Mouse (Mus musculus) layer of hippocampus, postnatal 36 days (tissue): ENCODE results near the gene Chaf1a. TPM values are rescaled to one million over a fixed set of nuclear protein-coding genes. Genes with fewer than 3 reads are reported as not detected.
"Not testable (repeated sequence)": the region's sequence is repeated elsewhere in the genome, so short reads cannot be mapped to it uniquely, and the experiment has no call there.

Experiments
- DNase-seq, 2 experiments: peaks; one replicate each; pipeline ENCODE4 v3.0.0; 2022
- total RNA-seq, 2 experiments: library from RNA; stranded (reverse); gene quantifications; 2 replicates each; pipeline ENCODE4 v1.2.3; 2021

Gene Chaf1a
- total RNA-seq, 2 experiments from 2014 or later, result 2.5 to 3.6 TPM

DNA sequence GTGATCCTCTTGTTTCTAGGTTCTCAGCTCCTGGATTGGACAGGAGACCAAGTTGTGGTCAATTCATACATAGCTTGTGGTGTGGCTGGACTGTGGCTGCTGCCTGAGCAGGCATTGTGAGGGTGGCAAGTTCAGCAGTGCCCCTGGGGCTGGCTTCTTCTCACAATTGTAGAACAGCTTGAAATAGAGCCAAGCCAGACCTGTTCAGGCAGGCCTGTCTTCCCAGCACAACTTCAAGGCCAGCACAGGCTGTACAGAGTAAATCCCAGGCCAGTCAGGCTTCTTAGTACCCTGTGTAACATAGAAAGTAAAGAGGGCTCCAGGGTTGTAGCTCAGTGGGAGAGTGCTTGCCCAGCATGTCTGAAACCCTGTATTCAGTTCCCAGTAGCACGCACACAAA is 52.6 kb downstream of the Chaf1a start:
- DNase-seq, result no peak

DNA sequence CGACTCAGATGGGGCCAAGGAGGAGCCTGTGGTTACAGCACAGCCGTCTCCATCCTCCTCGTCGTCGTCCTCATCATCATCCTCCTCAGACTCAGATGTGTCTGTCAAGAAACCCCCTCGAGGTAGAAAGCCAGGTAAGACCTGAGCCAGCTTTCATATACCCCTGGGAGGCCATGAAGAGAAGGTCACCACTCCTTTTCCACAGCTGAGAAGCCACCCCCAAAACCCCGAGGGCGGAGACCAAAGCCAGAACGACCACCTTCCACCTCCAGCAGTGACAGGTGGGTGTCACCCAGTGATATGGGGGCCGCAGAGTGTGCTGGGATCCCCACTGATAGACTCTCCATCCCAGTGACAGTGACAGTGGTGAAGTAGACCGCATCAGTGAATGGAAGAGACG is 56.6 kb downstream of the Chaf1a start:
- no peak for DNase-seq

DNA sequence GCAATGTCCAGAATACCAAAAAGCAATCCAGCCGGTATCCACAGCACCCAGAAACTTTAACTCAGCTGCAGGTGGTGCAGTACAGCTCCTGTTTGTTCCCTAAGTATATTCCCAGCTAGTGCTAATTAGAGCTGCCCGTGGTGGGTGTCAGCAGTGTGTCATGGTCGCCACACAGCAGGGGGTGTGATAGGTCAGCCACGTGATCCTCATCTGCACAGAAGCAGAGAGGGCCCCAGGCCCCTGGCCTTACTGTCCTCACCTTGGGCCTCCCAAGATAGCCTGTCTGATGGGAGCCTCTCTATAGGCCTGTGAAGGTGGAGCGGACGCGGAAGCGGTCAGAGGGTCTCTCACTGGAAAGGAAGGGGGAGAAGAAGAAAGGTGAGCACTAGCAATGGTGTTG is 57.9 kb downstream of the Chaf1a start:
- DNase-seq, result no peak

DNA sequence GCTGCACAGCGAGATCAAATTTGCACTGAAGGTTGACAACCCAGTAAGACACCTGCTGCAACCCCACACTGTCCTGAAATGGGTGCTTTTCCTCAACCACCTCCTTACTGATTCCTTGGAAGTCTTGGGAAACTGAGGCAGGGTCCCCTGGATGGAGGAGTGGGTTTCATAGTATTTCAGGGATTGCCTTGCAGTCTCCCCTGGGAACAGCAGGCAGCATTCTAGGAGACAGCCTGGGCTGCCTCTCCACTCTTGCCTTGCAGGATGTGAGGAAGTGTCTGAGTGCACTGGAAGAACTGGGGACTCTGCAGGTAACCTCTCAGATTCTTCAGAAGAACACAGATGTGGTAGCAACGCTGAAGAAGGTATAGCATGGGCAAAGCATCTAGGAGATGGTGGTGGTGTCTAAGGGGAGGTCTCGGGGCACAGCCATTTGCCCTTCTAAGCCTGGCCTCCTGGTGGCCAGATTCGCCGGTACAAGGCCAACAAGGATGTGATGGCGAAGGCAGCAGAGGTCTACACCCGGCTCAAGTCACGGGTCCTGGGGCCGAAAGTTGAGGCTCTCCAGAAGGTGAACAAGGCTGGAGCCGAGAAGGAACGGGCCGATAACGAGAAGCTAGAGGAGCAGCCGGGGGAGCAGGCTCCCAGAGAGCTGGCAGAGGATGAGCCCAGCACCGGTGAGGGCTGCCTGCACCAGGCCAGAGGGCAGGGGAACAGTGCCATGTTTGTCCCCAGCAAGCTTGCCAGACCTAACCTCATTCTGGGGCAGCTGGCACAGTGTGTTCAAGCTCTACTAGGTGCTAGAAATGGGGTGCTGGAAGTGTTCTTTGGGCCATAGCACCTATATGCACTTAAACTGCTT is 58.7 kb downstream of the Chaf1a start:
- no peak for DNase-seq

DNA sequence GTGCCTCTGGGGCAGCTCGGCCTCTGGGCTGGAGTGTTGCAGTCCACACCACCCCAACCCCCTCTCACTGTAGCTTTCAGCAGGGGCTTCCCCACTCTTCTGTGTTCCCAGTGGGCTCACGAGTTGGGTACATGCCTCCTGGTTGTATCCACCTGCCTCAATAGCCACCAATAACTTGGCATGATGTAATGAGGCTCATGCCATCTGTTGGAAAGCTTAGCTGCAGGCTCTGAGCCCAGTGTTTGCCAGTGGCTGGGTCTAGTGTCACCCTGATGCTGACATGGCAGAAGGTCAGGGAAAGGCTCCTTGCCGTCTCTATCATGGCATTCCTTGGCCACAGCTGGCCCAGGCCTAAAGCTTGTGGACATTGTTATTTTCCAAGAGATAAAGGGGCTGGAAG is 60.6 kb downstream of the Chaf1a start:
- DNase-seq, result no peak

DNA sequence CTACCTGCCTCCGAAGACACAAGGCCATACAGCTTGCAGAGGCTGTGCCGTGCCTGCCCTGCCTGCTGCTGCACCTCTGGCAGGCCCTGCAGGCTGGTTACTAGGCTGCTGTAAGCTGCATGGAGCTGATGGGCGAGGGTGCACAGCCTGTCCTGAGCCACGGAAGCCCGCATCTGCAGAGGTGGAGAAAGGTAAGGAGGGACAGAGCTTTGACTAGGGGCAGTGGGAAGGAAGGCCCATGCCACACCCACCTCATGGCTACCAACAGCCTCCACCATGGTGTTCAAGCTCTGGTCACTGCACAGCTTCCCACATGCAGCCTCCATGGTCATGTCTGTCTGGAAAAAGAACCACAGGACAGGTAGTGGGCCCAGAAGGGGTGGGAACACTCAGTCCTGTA is 61.9 kb downstream of the Chaf1a start:
- no peak for DNase-seq

DNA sequence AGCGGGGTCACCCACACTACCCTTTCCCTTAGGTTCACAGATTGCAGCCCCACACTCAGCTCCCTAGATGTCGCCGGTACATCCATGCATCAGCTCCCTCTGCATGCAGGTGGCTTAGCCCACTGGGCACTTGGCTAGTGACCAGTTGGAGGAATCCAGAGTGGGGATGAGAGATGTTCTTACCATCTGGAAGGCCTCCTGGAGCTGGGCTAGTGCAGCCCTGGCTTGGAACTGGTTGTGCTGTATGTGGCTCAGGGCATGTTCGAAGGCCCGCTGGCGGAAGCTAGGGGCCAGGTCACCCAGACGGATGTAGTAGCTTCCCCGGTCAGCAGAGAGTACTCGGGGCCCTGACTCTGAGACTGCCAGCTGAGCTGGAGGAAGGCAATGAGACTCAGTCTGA is 62.7 kb downstream of the Chaf1a start:
- no peak for DNase-seq

DNA sequence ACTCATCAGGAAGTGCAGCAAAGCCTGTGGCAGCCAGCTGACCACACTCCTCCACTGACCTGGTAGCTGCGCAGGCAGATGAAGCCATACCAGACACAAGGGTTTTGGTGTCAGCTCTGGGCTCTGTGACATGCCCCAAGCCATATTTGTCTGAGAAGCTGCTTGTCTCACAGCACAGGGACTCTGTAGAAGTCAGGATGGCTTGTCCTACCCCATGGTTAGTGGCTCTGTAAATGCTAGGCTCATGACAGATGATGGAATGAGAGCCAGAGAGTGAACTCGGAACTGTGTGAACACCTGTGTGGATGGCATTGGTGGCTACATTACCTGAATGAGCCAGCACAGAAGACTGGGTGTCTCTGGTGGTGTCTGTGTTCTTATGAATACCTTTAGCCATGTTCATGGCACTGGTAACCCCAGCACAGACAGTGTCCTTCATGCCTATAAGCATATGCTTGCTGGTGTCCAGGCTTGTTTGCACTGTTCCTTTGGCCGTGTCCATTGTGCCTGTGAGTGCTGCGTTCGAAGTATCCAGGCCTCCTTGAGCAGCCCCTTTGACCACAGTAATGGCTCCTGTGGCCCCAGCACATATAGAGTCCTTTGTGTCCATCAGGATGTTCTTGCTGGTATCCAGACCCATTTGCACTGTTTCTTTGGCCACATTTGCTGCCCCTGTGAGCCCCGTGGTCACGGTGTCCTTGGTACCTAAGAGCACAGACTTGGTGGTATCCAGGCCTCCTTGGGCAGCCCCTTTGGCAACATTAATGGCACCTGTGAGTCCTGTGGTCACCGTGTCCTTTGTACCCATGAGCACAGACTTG is 63.4 kb downstream of the Chaf1a start:
- DNase-seq, result no peak

DNA sequence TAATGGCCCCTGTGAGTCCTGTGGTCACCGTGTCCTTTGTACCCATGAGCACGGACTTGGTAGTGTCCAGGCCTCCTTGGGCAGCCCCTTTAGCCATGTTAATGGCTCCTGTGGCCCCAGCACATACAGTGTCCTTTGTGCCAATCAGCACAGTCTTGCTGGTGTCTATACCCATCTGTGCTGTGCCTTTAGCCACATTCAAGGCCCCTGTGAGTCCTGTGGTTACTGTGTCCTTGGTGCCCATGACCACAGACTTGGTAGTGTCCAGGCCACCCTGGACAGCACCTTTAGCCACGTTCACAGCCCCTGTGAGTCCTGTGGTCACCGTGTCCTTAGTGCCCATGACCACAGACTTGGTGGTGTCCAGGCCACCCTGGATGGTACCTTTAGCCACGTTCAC is 64.6 kb downstream of the Chaf1a start:
- not testable (repeated sequence) for DNase-seq

DNA sequence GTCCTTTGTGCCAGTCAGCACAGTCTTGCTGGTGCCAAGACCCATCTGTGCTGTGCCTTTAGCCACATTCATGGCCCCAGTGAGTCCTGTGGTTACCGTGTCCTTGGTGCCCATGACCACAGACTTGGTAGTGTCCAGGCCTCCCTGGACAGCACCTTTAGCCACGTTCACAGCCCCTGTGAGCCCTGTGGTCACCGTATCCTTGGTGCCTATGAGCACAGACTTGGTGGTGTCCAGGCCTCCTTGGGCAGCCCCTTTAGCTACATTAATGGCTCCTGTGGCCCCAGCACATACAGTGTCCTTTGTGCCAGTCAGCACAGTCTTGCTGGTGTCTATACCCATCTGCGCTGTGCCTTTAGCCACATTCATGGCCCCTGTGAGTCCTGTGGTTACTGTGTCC is 66.2 kb downstream of the Chaf1a start:
- not testable (repeated sequence) for DNase-seq

DNA sequence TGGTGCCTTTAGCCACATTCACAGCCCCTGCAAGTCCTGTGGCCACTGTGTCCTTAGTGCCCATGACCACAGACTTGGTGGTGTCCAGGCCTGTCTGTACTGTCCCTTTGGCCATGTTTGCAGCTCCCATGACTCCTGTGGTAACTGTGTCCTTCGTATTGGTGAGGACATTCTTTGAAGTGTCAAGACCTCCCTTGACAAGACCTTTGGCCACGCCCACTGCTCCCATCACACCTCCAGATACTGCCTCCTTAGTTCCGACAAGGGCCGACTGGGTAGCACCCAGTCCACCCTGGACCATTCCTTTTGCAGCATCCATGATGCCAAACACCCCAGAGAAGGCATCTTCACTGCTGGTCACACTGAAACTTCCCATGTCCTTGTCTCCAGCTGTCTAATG is 66.7 kb downstream of the Chaf1a start:
- no peak for DNase-seq

DNA sequence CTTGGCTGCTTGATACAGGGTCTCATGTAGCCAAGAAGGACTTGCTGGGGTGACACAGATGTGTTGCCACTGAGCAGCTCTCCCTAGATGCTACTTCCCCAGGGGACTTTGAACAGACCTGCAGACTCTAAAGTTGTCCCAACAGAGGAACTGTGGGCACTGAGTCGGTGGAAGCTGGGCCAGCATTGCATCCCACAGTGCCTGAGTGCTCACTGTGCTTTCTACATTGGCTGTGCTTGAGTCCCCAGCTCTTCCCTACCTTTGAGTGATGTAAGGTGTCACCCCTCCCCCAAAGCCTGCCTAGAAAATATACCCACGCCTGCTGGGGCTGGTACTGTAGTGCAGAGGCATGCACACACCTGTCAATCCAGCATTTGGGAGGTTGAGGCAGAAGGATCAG is 67.5 kb downstream of the Chaf1a start:
- DNase-seq, result no peak

DNA sequence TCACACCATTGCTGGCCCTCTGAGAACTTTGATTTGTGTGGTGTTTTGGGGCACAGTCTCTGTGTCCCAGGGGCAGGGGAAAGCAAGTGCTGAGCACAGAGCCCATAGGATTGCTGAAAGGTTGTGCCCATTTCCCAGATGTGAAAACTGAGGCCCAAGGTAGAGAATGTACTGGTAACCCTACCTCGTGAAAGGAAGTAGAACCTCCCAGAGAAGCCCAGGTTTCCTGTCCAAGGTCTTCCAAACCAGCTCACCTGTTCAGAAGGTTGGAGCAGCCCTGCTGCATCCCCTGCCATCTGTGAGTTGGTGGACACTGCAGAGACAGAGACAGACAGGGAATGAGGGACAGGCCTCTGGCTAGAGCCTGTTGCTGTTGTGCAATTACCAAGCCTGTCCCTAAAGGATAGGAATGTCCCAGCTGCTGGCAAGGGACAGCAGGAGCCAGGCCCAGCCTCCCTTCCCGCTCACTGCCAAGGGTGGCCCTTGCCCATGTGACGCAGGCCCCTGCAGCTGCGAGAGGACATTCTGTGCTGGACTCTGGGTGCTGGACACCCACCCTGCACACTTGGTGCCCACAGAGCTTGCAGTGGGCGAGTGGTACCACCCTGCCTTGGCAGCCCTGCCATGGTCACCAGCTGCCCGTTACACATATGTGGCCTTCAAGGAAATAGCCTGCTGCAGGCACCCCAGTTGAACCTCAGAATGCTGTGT is 68.2 kb downstream of the Chaf1a start:
- DNase-seq, result peak; percentile 76 to 82

DNA sequence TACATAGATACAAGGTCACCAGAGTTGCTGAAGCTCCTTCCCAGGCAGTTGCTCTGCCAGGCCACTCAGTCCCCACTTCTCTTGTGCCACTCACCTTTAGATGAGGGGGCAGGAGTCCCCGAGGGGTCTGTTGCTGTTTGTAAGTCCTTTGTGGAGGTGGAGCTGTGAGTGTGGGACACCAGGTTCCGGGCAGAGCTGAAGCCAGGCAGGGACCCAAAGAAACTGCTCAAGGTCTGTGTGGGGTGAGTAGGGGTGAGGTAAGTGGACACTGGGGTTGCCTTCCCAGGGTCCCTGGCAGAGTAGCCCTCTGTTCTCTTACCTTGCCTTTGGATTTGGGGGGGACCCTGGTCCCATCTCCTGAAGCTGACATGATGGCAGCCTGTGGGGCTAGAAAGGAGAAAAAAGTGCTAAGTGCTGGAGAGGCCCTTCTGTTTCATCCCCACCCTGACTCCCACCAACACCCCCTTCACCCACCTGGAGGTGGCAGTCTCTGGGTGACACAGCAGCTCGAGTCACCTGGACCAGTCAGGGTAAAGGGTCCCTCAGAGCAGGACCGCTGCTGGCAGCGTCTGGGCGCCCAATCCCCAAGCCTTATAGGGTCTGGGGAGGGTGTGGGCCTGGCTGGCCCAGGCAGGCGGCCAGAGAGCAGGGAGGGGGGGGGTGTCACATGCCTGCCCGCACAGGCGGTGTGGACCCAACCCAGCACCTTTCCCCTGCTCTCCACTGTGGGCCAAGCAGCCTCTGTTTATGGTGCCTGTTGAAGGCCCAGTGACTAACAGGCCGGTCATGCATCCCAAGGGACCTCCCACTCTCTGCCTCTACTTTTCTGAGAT is 69.2 kb downstream of the Chaf1a start, which contains the start of gene Plin4:
Plin4 (minus strand) TSS at position 585 of the 833 bp plus-strand sequence.
- no peak for DNase-seq

DNA sequence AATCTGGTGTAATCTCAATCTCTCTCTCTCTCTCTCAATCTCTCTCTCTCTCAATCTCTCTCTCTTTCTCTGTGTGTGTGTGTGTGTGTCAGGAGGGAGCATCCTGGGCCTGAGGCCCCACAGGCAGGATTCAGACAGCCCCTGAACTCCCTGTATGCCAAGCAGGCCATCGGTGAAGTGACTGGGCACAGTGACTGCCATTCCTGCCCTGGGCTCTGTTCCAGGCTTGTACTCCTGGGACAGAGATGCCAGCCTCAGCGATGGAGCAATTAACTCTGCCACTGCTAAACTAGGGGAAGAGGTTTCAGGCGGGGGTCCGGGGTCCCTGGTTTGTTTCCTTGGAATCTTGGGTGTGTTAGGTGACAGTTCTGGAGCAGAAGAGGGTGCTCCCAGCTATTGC is 70.3 kb downstream of the Chaf1a start:
- DNase-seq, result no peak

DNA sequence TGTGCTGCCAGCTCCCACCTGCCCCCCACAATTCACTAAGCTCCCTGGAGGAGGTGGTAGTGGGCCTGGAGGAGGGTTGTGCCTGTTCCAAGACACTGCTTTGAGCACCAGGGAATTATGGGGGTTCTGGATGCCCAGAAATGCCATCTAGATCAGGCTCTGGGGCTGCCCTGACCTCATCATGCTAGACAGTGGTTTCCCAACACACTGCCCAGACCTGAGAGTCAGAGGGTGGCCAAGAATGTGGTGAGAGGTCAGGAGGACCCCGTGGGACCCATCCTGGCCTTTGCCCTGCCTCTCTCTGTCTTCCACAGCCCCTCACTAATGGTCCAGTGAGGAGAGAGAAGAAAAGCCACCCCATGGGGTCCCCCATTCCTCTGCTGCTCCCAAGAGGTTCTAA is 70.8 kb downstream of the Chaf1a start:
- no peak for DNase-seq

DNA sequence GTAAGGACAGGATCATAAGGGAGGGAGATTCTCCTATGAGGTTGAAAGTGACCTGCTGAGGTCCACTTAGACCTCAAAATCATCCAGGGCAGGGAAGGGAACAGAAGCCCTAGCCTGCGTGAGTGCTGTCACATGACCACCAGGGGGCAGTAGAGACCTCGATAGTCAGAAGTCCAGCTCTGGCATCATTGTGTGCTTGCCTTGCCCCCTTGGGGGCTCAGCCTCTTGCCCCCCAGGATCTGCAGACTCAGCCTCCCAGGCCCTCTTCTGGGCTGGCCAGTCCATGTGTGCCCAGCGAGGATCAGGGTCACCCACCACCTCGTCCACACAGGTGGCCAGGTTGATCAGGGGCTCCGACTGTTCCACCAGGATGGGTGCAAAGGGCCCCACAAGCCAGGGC is 71.6 kb downstream of the Chaf1a start:
- no peak for DNase-seq

DNA sequence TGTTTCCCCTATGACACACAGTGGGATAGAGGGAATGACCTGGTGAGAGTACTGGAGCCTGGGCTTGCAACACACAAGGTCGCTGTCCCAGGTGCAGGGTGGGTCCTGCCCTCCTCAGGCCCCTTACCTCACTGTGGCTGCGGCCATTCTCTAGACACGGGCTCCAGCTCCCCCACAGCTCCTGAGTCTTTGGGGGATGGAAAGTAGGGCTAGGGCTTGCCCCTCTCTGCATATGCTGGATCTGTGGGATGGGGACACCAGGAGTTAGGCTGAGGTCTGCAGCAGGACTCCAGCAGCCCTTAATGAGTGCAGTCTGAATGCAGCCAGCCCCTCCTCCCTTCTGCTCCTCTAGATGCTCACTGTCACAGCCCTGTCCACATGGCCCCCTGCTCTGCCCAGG is 72.5 kb downstream of the Chaf1a start:
- DNase-seq, result no peak

DNA sequence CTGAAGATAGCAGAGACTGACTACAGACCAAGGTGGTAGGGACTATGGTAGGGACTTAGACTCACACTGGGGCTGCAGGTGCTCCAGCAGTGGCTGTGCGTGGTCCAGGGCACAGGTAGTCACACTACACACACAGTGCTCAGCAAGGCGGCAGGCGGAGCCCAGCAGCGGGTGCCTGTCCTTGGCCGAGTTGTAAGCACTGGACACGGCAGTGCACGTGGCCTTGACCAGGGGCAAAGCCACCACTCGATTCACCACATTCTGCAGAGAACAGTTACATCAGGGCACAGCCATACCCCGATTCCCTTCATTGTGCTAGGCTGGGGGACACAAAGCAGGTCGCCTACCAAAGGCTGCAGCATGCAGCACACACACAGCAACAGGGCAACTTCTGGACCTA is 76.0 kb downstream of the Chaf1a start:
- DNase-seq, result no peak

DNA sequence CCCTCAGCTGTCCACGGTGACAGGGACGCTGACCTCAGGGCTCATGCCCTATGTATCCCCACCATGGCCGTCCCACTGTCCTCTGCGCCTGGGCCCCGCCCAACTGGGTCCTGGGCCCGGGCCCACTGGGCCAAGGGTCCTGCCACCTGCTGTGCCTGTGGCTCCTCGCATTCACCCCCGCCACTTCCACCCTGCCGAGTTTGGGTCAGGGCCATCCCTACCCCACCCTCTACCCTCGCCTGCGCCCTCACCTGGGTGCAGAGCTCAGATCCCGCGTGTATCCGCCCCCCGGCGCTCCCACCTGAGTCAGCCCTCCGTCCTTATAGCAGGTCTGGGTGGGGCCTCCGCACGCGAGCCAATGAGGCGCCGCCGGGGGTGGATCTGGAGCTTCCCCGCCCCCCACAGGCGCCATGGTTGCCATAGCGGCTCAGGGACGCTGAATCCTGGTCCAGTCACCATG is 77.0 kb downstream of the Chaf1a start, which contains the start of gene Plin5:
Plin5 (minus strand) TSS at position 346 of the 460 bp plus-strand sequence.
- DNase-seq, result no peak

DNA sequence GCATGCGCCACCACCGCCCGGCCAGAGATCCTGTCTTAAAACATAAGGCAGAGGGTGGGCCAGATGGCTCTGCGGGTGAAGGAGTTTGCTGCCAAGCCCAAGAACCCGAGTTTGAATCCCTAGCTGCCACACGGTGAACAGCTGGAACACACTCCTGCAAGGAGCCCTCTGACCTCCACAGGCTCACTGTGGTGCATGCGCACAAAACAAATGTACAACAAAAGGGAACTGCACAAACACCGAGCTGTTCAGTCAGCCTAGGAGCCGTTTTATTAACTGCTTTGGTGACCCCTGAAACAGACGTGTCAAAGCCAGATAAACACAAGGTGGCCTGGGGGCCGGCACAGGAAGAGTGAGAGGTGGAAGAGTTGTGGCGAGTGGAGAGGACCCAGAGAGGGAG is 79.2 kb downstream of the Chaf1a start:
- no peak for DNase-seq
